Mouse (Mus musculus) lung, postnatal 10 days (tissue): ENCODE results near the gene Senp5.

Source experiments
- DNase-seq: peaks from one replicate; pipeline ENCODE4 v3.0.0; 2021

The Senp5 gene

DNA sequence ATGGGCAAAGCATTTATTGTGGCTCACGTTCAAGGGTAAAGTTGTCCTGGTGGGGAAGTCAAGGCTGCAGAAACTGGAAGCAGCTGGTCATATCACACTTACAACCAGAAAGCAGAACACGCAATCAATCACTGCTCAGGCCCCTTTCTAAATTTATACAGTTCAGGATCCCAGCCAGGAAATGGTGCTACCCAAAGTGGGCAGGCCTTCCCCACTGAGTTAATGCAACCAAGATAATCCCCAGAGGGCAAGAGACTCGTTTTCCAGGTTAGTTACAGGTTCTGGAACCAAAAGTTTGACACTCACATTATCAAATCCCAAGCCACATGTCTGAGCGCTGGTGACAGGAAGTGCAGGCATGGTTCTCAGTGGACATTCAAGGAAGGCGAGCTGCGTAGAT lies 64.2 kb downstream of the Senp5 start:
- no peak for DNase-seq

DNA sequence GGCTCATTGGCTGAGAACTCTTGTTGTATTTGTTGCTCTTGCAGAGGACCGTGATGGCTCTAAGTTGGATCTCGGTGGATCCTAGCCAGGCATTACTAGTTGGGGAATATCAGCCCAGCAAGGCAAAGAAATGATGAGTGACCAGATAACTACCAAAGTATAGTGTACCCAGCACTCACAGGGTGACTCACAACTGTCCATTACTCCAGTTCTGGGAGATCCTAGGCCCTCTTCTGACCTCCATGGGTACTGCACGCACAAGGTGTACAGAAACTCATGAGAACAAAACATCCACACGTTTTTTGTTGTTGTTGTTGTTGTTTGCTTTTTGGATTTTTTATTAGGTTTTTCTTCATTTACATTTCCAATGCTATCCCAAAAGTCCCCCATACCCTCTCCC lies 66.5 kb downstream of the Senp5 start:
- DNase-seq = no peak

DNA sequence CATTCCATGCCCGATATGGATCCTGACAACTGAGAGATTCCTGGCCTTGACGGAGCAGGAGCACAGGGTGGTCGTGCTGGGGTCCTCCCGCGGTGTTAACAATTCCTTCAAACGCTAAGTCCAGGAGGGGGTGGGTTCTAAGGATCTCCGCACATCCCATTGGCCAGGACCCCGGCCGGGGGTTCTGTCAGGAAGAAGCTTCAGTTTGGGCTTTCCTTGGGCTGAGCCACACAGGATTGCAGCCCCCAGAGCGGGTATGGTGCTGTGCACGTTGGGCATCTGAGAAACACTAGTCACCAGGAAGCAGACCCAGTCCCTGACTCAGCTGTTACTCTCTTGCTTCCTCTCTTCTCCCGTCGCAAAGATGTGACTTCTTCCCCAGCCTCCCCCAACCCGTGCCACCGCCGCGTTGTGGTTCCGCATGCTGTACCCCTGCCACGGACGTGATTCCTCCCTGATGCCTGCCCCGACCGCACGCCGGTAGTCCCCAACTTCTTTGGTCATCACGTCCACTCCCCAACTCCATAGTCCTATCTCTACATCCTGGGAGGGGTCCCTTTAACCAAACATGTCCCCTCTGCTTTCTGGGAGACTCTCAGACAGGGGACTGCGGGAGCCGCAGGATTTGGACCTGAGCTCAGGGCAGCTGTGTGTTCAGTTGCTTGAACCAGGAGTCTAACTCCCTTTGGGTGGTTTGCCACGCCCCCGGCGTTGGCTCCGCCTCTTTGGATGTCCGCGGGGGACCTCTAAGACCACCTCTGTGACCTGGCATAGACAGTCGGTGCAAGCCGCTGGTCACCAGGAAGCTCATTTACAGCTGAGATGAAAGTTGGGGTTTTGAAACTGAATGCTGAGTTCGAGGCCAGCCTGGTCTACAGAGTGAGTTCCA lies 67.8 kb downstream of the Senp5 start:
- DNase-seq = no peak

DNA sequence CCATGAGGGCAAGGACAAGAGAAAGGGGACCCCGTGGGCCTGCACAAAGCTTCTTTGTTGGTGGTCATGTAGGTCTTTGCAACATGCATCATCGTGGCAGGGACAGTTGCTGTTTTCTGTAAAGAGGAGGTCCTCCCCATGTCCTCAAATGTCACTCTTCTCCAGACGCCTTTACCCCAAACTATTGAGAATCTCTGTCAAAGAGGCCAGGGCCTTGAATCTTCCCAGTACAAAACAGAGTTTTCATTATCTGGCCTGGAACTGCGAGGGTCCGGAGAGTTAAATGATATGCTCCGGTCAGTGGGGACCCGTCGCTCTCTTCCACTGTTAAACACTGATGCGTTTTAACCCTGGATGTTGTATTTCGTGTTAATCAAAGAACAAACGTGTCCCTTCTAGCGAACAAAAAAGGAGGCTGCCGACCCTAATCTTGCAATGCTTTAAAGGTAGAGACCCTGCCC lies 68.5 kb downstream of the Senp5 start:
- no peak for DNase-seq

DNA sequence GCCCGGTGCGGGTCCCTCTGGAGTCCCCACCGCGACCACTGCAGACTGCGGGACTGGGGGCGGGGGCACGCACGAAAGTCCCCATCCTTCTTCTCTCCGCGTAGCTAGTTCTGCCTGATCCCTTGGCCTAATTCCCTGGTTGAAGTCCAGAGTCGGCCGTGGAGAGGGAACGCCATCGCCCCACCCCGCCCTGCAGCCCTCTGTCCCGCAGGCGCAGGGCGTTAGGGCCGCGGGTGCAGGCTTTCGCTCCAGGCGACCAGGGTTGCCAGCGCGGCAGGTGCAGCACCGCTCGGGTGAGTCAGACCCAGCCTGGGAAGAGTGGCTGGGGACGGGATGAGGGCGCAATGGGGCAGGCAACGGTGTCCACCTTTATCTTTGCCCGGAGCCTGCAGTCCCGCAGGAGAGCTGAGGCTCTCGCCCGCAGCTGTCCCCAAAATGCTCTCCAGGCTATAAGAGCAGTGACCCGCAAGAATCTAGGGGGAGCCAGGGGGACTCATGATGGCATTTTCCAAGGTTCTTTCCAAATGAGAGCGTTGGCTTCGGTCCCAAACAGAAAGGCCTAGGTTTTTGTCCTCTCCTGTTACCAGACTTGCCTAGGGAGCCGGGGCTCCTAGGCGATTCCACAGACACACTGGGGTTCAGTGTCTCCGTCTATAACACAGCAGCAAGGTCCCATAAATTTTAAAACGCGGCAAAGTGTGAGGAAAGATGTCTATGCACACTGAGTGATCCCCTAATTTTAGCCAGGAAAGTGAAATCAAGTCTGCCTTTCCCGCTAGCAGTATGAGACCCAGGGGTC lies 69.1 kb downstream of the Senp5 start, which contains the start of gene Pigz:
TSS of gene Pigz (plus strand) at position 101 of the 799 bp plus-strand sequence.
- DNase-seq = peak; percentile 57

DNA sequence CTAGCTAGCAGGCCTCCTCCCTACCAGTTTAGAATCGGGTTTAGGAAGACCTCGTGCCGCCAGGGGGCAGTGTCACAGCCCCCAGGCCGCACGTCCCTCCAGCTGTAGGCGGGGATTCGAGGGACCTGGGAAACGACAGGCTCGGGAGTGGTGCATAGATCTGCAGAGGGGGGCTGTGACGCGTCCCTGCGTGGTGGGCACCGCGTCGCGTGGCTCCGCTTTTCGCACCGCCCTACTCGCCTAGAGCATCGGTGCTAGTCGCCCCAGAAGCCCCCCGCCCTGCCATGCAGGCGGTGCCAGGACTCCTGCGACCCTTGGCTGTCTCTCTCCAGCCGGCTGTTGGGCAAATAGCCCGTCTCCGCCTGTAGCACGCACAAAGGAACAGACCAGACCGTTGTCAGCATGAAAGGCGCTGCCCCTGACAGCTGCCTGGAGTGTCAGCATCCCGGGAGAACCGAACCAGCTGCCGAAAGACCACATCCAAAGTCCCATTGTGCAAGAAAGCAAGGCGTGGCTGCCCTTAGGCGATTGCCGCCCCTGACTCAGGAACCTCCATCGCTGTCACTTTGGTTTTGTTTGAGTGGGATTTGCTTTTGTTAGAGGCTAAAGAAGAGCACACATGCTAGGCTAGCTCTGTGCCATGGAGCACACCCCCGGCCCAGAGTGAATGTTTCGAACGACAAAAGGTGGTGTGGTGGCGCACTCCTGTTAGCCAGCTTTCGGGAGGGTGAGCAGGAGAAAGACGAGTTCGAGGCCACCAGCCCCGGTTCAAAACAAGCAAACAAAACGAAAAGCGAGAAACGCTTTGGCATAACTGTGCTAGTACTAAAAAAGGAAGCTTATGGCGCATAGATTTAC lies 70.0 kb downstream of the Senp5 start:
- peak; percentile 95 for DNase-seq

DNA sequence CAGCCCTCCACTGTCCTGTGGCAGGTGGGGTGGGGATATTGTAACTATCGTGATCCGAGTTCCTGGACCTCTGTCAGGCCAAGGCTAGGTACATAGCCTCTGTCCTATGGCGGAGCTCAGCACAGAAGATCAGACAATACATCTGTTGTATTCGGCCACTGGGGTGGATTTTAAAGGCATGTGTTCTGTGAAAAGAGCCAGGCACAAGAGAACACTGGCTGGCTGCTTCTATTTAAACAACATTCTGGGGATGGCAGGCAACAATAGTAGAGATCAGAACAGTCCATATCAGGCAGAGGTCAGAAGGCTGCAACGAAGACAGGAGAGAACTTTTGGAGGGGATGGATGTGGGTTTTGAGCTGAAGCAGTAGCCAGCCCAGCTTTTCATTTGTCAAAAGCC lies 70.8 kb downstream of the Senp5 start:
- DNase-seq = no peak

DNA sequence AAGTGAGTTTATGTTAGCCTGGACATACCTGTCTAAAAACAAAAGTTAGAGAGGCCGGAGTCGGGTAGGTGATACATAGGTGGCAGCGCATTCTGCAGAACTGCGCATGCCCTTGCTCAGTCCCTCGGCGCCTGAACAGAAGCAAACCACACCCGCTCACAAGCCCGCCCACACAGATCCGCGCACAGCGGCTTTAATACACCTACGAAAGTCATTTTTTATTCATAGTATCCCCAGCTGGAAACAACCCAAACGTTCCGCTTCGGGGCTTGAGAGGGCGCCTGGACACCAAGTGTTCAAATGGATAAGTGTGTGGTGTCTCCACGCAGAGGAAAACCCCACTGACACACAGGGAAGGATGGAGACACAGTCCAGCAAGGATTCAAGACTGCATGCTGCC lies 71.8 kb downstream of the Senp5 start:
- no peak for DNase-seq

DNA sequence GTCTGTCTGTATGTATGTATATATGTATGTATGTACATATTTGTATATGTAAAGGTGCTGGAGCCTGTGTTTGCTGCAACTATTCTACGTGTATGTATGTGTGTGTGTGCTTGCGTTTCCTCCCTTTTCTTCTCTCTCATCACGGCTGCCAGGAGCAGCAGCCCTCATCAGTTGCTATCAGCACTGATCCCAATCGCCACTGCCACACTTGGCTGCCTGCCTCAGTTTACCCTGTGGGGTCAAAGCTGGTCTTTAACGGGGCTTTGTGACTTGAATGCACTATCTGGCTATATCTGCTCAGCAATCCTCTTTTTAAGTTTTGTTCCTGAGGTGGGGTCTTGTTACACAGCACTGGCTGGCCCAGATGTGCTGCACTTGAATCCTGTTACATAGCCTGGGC lies 75.7 kb downstream of the Senp5 start:
- no peak for DNase-seq

DNA sequence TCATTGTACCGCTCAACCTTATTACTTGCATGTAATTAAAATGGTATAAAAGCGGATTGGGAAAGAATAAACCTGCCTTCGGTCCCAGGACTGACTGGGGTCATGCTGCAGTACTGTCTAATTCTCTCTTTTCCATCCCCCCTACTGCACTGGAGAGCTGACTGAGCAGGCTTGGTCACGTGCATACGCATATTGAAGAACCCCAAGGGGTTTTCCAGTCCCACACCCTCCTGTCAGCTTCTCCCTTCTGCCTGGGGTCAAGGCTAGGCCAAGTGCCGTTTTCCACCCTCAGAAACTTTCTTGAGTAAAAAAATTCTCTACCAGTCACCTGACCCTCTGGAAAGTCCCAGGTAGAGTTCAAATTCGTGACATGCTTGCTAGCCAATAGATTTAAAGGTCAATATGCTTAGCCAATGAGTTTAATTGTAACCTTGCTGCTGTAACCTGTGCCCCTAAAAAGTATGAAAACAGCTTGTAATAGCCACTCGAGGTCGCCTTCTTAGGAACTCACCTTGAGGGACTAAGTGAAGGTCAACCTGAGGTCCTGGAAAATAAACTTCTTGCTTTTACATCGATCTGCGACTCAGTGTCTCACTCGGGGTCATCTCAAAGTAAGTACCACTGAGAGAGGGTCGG lies 76.4 kb downstream of the Senp5 start:
- DNase-seq = no peak

DNA sequence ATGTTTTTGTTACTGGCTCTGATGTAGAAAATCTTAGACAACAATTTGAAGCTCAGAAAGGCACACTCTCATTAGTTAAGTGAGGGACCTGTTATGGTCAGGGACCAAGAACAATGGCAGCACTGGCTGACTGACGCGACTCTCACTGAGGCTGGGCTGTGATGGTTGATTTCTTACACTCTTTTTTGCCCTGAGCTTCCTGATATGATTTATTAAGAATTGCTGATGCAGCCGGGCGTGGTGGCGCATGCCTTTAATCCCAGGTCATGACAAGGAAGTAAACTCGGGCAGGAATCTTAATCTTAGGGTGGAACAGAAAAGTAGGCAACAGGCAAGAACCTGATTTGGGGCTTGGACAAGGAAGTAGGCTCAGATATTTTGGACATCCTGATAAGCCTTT lies 77.0 kb downstream of the Senp5 start:
- DNase-seq = no peak

DNA sequence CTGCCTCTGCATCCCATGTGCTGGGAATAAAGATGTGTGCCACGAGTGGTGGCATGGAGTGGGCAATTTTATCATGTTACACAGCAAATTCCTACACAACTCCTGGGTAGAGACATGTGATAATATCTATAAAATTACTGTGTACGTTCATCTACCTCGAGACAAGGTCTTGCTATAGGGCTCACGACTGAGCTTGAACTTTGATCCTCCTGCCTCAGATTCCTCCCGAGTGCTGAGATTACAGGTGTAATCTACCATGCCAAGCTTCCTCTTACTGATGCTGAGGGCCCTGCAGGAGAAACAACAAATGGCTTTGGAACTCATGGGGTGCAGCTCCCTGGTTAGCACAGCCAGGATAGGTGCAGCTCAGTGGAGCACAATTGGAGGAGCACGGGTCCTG lies 78.7 kb downstream of the Senp5 start:
- DNase-seq = no peak

DNA sequence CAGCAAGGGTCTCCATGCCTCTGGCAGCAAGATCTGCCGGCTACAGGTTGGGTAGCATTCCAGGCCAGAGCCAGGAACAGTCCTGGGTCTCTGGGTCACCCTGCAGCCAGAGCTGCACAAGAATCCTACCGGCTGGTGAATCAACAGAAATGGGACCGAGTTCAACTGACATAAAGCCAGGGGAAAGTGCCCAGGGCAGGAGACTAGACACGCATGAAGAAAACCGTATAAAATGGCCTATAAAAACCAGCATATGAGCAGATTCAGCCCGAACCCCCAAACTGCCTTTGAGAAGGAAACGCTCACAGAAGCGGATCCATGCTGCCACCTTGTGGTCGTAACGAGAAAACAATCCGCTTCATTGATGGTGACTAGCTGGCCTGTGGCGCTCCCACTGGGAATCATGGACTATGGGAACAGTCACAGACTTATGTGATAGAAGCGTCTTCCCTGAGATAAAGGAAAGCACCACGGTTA lies 84.8 kb downstream of the Senp5 start:
- DNase-seq = peak; percentile 85

DNA sequence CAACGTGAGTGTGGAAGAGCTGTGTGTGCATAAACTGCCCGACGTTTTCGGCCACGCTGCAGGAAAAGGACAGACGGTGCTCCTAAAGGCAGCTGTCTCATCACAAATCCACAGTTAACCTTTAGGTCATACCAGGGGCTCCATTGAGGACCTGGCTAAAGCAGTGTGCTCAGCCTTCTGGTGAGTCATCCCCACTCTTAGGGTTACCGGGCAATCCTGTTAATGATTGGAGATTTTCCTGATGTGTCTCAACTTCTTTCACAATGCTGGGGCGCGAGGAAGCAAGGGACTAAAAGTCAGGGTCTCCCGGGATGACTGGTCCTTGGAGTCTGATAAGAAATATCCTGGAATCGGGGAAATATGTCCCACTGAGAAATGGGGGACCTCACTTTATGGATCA lies 85.3 kb downstream of the Senp5 start:
- no peak for DNase-seq

DNA sequence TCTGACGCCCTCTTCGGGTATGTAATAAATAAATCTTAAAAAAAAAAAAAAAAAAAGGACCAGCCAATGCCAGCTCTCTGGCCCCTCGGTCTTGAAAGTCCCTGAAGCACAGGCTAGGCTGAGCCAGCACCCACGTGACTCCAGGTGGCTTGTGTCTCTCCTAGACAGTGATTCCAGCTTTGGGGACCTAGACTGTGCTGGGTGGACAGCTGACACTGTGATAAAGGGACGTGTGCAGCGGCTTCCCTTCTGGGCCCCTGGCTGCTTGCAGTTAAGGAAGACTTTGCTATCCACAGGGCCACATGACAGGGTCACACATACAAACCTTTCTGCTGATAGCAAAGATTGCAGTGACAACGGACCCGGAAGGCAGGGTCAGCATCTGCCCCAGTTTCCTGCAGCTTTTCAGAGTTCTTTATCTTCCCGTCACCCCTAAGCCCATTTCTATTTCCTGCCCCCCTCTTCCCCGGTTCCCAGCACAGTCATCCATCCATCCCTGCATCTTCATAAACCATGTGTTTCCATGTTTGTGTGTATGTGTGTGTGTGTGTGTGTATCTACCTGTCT lies 92.7 kb downstream of the Senp5 start:
- DNase-seq = no peak
